Mouse (Mus musculus): ENCODE measurements around the gene Srsf4. TPM values are rescaled to one million over a fixed set of nuclear protein-coding genes. Genes with fewer than 3 reads are reported as not detected.

Gene Srsf4
- polyA plus RNA-seq, 1 experiment from 2014 or later: 108 TPM

DNA sequence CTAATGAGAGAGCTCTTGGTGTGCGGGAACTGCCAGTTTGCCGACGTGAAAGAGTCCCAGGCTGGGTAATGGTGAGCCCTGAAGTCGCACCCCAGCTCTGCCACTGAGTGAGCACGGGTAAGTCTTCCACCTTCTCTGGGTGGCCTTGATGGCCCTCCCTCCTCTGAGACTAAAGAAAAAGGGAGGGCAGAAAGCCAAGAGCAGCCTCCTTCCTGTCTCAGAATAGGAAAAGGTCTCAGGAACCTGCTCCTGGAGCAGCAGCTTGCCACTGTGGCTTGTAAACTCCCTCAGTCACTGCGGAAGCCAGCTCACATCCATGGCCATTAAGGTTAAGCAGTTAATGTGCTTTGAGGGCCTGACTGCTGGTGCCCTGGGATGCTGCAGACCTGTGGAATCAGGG lies 12.0 kb downstream of the Srsf4 start:
- Histone ChIP-seq H3K9me3 (ENCODE audit: control insufficient read depth, low read length) (no peaks in the 10 kb centered on the region), H3K4me1 (replicated peaks; ENCODE audit: control insufficient read depth, insufficient read depth, low read length) (peaks cover 12% of the 10 kb centered on the region), H3K27ac (ENCODE audit: low read length) (no peak overlapping the region), H3K4me3 (ENCODE audit: low read length) (no peak overlapping the region), H3K9ac (ENCODE audit: low read length) (no peak overlapping the region), H3K4me2 (ENCODE audit: low read depth, low read length) (no peak overlapping the region), H3K36me3 (ENCODE audit: control insufficient read depth, insufficient read depth, low read length) (peaks cover 6% of the 10 kb centered on the region; the same call in 1 of the 2 replicates), H3K27me3 (ENCODE audit: control insufficient read depth, insufficient read depth, low read depth, low read length) (no peaks in the 10 kb centered on the region)
- ATAC-seq (ENCODE audit: low read depth): no peak
- WGBS: 71% methylated on average over 6 of the region's 6 CpGs

- H3K9ac ChIP-seq (ENCODE audit: low read length): no peak overlapping the region
- no peaks in the 10 kb centered on the region for H3K4me1 ChIP-seq (replicated peaks; ENCODE audit: control insufficient read depth, insufficient read depth, low read length)
- no peak overlapping the region for H3K4me2 ChIP-seq (ENCODE audit: low read depth, low read length)
- ATAC-seq (ENCODE audit: low read depth): no peak
- H3K36me3 ChIP-seq (ENCODE audit: control insufficient read depth, insufficient read depth, low read length): peaks cover 21% of the 10 kb centered on the region
- no peaks in the 10 kb centered on the region for H3K27me3 ChIP-seq (ENCODE audit: control insufficient read depth, insufficient read depth, low read depth, low read length)
- no peak overlapping the region for H3K27ac ChIP-seq (ENCODE audit: low read length)
- H3K4me3 ChIP-seq (ENCODE audit: low read length): no peak overlapping the region
- 75% methylated on average over 1 of the region's 1 CpGs for WGBS
- no peaks in the 10 kb centered on the region for H3K9me3 ChIP-seq (ENCODE audit: control insufficient read depth, low read length)
Observed at GRCm38 (mm10) chr4:131888564-131888963, 15.1 kb downstream of the Srsf4 start.

DNA sequence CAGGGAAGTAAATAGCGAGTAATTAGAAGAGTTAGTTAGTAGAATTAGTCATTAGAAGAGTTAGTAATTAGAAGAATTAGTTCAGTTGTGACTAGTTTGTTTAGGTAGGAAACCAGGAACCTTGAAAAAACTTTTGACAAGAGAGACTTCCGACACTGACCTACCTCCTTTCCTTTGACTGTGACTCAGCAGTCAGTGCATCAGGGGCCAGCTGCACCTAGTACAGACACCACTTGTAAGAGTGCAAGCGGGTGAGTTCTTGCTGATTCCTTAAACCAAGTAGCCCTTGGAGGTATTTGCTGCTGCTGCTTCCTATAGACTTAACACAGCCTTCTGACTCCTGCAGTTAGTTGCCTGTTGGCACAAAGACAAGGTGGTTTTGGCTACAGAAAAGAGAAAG lies 17.3 kb downstream of the Srsf4 start:
- WGBS: 82% methylated on average over 3 of the region's 3 CpGs
- no peaks in the 10 kb centered on the region for H3K27me3 ChIP-seq (ENCODE audit: control insufficient read depth, insufficient read depth, low read depth, low read length)
- peaks cover 31% of the 10 kb centered on the region for H3K36me3 ChIP-seq (ENCODE audit: control insufficient read depth, insufficient read depth, low read length)
- H3K4me1 ChIP-seq (replicated peaks; ENCODE audit: control insufficient read depth, insufficient read depth, low read length): no peaks in the 10 kb centered on the region
- ATAC-seq (ENCODE audit: low read depth): no peak
- H3K4me3 ChIP-seq (ENCODE audit: low read length): no peak overlapping the region
- no peak overlapping the region for H3K9ac ChIP-seq (ENCODE audit: low read length)
- H3K27ac ChIP-seq (ENCODE audit: low read length): no peak overlapping the region
- no peaks in the 10 kb centered on the region for H3K9me3 ChIP-seq (ENCODE audit: control insufficient read depth, low read length)
- H3K4me2 ChIP-seq (ENCODE audit: low read depth, low read length): no peak overlapping the region

DNA sequence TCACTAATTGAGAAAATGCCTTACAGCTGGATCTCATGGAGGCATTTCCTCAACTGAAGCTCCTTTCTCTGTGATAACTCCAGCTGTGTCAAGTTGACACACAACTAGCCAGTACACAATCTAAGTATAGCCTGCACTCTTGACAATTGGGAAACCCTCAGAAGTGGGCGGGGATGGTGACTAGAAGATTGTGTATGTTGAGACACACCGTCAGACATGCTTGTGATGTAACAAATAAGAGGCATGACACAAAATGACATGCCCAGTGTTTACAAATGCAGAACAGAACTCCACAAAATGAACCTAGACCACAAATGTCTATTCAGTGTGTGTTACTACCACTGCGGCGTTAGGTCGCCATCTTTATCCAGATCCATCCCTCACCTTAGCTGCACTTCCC lies 23.7 kb downstream of the Srsf4 start:
- no peak overlapping the region for H3K27ac ChIP-seq (ENCODE audit: low read length)
- peaks cover 71% of the 10 kb centered on the region for H3K36me3 ChIP-seq (ENCODE audit: control insufficient read depth, insufficient read depth, low read length)
- H3K4me1 ChIP-seq (replicated peaks; ENCODE audit: control insufficient read depth, insufficient read depth, low read length): no peaks in the 10 kb centered on the region
- no peak overlapping the region for H3K4me2 ChIP-seq (ENCODE audit: low read depth, low read length)
- H3K4me3 ChIP-seq (ENCODE audit: low read length): no peak overlapping the region
- H3K9me3 ChIP-seq (ENCODE audit: control insufficient read depth, low read length): no peaks in the 10 kb centered on the region
- H3K27me3 ChIP-seq (ENCODE audit: control insufficient read depth, insufficient read depth, low read depth, low read length): no peaks in the 10 kb centered on the region
- no peak overlapping the region for H3K9ac ChIP-seq (ENCODE audit: low read length)
- 93% methylated on average over 5 of the region's 5 CpGs for WGBS
- no peak for ATAC-seq (ENCODE audit: low read depth)

DNA sequence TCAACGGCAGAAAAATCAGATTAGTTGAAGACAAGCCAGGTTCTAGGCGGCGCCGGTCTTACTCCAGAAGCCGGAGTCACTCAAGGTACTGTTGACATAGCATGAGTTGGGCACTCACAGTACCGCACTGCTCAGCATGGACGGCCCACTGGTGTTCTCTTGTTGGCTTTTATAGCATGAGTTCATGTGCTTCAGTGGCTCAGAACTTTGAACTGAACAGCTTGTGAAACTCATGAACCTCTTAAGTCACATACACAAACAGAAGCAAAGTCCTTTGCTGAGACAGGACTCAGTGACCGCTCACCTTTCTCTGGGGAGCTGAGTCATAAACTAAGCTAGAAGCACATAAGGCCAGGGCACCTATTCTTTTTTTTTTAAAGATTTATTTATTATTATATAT lies 24.4 kb downstream of the Srsf4 start:
- Histone ChIP-seq H3K27me3 (ENCODE audit: control insufficient read depth, insufficient read depth, low read depth, low read length) (no peaks in the 10 kb centered on the region), H3K4me1 (replicated peaks; ENCODE audit: control insufficient read depth, insufficient read depth, low read length) (no peaks in the 10 kb centered on the region), H3K27ac (ENCODE audit: low read length) (no peak overlapping the region), H3K4me3 (ENCODE audit: low read length) (no peak overlapping the region), H3K36me3 (ENCODE audit: control insufficient read depth, insufficient read depth, low read length) (peaks cover 68% of the 10 kb centered on the region), H3K9me3 (ENCODE audit: control insufficient read depth, low read length) (no peaks in the 10 kb centered on the region), H3K4me2 (ENCODE audit: low read depth, low read length) (no peak overlapping the region), H3K9ac (ENCODE audit: low read length) (no peak overlapping the region)
- ATAC-seq (ENCODE audit: low read depth): no peak
- 86% methylated on average over 8 of the region's 8 CpGs for WGBS

GRCm38 (mm10) chr4:131898503-131899179 lies 25.2 kb downstream of the Srsf4 start:
- no peak overlapping the region for H3K27ac ChIP-seq (ENCODE audit: low read length)
- no peak overlapping the region for H3K9ac ChIP-seq (ENCODE audit: low read length)
- H3K4me1 ChIP-seq (replicated peaks; ENCODE audit: control insufficient read depth, insufficient read depth, low read length): no peaks in the 10 kb centered on the region
- H3K27me3 ChIP-seq (ENCODE audit: control insufficient read depth, insufficient read depth, low read depth, low read length): no peaks in the 10 kb centered on the region
- 88% methylated on average over 12 of the region's 12 CpGs for WGBS
- H3K4me3 ChIP-seq (ENCODE audit: low read length): no peak overlapping the region
- no peak overlapping the region for H3K4me2 ChIP-seq (ENCODE audit: low read depth, low read length)
- H3K36me3 ChIP-seq (ENCODE audit: control insufficient read depth, insufficient read depth, low read length): peaks cover 59% of the 10 kb centered on the region
- no peak for ATAC-seq (ENCODE audit: low read depth)
- H3K9me3 ChIP-seq (ENCODE audit: control insufficient read depth, low read length): no peaks in the 10 kb centered on the region

DNA sequence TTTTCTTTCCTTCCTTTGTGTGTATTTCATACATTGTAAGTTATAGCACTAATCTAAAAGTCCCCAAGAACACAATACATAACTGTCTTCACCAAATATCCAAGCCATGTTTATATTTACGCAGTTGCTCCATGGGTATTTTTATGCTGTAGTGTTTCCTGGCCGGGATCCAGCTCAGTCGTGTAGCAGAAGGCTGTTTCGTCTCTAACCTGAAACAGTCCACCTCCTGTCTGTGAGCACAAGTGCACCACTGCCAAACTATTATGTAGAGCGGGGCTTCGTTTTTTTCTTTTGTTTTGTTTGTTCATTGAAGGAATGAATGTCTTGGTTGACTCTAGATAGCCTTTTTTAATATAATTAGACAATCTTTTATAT lies 25.8 kb downstream of the Srsf4 start:
- Histone ChIP-seq H3K9ac (ENCODE audit: low read length) (no peak overlapping the region), H3K36me3 (ENCODE audit: control insufficient read depth, insufficient read depth, low read length) (peaks cover 54% of the 10 kb centered on the region), H3K27me3 (ENCODE audit: control insufficient read depth, insufficient read depth, low read depth, low read length) (no peaks in the 10 kb centered on the region), H3K4me2 (ENCODE audit: low read depth, low read length) (no peak overlapping the region), H3K27ac (ENCODE audit: low read length) (no peak overlapping the region), H3K9me3 (ENCODE audit: control insufficient read depth, low read length) (no peaks in the 10 kb centered on the region), H3K4me1 (replicated peaks; ENCODE audit: control insufficient read depth, insufficient read depth, low read length) (no peaks in the 10 kb centered on the region), H3K4me3 (ENCODE audit: low read length) (no peak overlapping the region)
- ATAC-seq (ENCODE audit: low read depth): no peak
- 75% methylated on average over 6 of the region's 6 CpGs for WGBS

DNA sequence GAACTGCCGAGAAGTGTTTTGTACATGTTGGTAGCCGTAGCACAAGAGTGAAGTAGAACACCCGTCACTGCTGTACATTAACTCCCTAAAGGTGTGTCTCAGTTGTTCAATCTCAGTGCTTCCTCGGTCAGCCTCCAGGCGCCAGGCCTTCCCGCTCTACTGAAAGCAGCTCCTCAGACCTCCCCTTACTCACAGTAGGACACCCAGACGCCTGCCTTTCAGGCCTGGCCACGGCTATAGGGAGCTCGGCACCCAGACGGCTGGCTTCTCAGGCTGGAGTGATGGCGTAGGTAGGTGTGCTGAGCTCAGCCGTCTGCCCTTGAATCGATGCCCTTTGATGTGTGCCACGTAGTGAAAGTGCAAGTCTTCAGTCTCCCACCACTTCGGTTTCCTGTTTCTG lies 27.7 kb downstream of the Srsf4 start:
- H3K9me3 ChIP-seq (ENCODE audit: control insufficient read depth, low read length): no peaks in the 10 kb centered on the region
- H3K27me3 ChIP-seq (ENCODE audit: control insufficient read depth, insufficient read depth, low read depth, low read length): no peaks in the 10 kb centered on the region
- WGBS: 86% methylated on average over 15 of the region's 15 CpGs
- H3K4me3 ChIP-seq (ENCODE audit: low read length): no peak overlapping the region
- no peak overlapping the region for H3K27ac ChIP-seq (ENCODE audit: low read length)
- H3K9ac ChIP-seq (ENCODE audit: low read length): no peak overlapping the region
- H3K4me2 ChIP-seq (ENCODE audit: low read depth, low read length): no peak overlapping the region
- H3K4me1 ChIP-seq (replicated peaks; ENCODE audit: control insufficient read depth, insufficient read depth, low read length): no peaks in the 10 kb centered on the region
- H3K36me3 ChIP-seq (ENCODE audit: control insufficient read depth, insufficient read depth, low read length): peaks cover 48% of the 10 kb centered on the region
- no peak for ATAC-seq (ENCODE audit: low read depth)

DNA sequence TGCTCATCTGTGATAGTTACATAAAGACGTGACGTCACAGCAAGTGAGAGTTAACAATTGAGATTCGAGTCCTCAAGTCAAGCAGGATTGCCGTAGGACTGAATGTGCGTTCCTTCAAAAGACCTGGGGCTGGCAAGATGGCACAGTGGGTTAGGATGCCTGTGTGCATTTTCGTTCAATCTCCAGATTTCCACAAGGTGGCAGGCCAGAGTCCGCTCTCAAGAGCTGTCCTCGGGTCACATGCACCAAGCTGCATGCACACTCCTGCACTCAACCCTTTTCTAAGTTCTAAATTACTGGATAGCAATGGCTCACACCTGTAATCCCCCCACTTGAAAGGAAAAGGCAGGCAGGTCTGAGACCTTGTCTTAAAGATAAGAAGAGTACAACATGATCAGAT lies 31.1 kb downstream of the Srsf4 start:
- 57% methylated on average over 8 of the region's 8 CpGs for WGBS
- Histone ChIP-seq H3K4me2 (ENCODE audit: low read depth, low read length) (no peak overlapping the region), H3K27ac (ENCODE audit: low read length) (no peak overlapping the region), H3K4me3 (ENCODE audit: low read length) (no peak overlapping the region), H3K27me3 (ENCODE audit: control insufficient read depth, insufficient read depth, low read depth, low read length) (no peaks in the 10 kb centered on the region), H3K9me3 (ENCODE audit: control insufficient read depth, low read length) (no peaks in the 10 kb centered on the region), H3K9ac (ENCODE audit: low read length) (no peak overlapping the region), H3K36me3 (ENCODE audit: control insufficient read depth, insufficient read depth, low read length) (peaks cover 29% of the 10 kb centered on the region), H3K4me1 (replicated peaks; ENCODE audit: control insufficient read depth, insufficient read depth, low read length) (peaks cover 2% of the 10 kb centered on the region; the same call in 1 of the 2 replicates)
- ATAC-seq (ENCODE audit: low read depth): peak; percentile 49; the same call in 1 of the 2 replicates

GRCm38 (mm10) chr4:131906423-131906822 lies 33.0 kb downstream of the Srsf4 start:
- Histone ChIP-seq H3K4me1 (replicated peaks; ENCODE audit: control insufficient read depth, insufficient read depth, low read length) (peaks cover 11% of the 10 kb centered on the region), H3K9ac (ENCODE audit: low read length) (no peak overlapping the region), H3K9me3 (ENCODE audit: control insufficient read depth, low read length) (no peaks in the 10 kb centered on the region), H3K27me3 (ENCODE audit: control insufficient read depth, insufficient read depth, low read depth, low read length) (no peaks in the 10 kb centered on the region), H3K36me3 (ENCODE audit: control insufficient read depth, insufficient read depth, low read length) (peaks cover 9% of the 10 kb centered on the region), H3K27ac (ENCODE audit: low read length) (no peak overlapping the region), H3K4me3 (ENCODE audit: low read length) (no peak overlapping the region), H3K4me2 (ENCODE audit: low read depth, low read length) (no peak overlapping the region)
- ATAC-seq (ENCODE audit: low read depth): peak; percentile 66
- WGBS: 31% methylated on average over 6 of the region's 6 CpGs
